Mouse (Mus musculus) activated CD4-positive, CD25-positive, alpha-beta regulatory T cell, adult 4 months (primary cell): ENCODE results near the gene Zfyve16. TPM values are rescaled to one million over a fixed set of nuclear protein-coding genes. Genes with fewer than 3 reads are reported as not detected.

Source experiments
- ATAC-seq: one replicate; pipeline ENCODE4 v1.8.0; 2017
- polyA plus RNA-seq, 2 experiments: library from polyadenylated mRNA; unstranded; fragments of 100-300 nt; shearing (Covaris generic); gene quantifications; one replicate each; pipeline ENCODE4 v1.2.1; 2017

Gene Zfyve16
- polyA plus RNA-seq, 2 experiments from 2014 or later, result 9.7 to 10.1 TPM

DNA sequence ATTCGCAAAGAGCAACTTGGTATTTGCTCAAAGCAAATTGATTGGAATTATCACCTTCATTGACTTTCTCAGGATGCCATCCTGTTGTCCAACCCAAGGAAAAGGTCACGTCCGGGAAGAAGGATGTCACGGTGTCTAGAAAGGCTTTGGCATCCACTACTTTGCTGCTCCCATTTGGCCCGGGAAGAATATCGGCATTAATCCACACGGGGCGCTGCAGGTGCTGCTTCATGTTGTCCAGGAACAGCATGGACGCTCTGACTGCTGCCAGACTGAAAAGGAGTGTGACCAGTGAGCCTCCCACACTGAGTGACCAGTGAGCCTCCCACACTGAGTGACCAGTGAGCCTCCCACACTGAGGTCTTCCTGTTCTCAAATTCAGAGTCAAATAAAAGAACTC, 62.8 kb downstream of the Zfyve16 start:
- ATAC-seq, result no peak

DNA sequence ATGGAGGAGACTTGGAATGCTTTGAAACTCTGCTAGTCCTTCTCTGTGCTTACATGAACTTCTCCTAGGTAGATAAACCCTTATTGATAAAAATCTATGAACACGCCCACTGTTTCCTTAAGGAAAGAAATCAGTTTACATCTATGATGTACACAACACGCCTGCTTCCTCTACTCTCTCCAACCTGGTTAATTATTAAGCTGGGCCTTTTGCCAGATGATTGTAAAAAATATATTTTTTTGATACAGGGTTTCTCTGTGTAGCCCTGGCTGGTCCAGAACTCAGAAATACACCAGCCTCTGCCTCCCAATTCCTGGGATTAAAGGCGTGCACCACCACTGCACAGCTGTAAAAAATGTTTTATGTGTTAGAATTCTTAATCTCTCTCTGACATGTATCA, 66.0 kb downstream of the Zfyve16 start:
- no peak for ATAC-seq

DNA sequence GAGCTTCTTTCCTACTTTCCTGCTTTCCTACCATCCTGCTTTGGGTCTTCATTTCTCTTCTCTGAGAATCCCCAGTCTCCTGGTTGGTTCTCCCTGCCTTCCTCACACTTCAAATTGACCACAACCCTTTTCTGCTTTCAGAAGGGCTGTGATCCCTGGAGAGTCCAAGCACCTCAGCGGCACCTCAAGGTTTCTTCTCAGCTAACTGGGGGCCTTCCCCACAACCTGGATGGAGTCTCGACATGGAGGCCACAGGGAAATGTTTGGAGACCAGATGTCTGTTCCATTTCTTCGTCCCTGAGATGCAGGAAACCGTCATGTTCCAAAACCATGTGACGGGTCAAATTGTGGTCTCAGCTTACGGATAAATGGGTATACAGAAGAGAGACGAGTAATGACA, 83.8 kb downstream of the Zfyve16 start:
- no peak for ATAC-seq

GRCm38 (mm10) chr13:92440286-92440685, 90.4 kb downstream of the Zfyve16 start:
- no peak for ATAC-seq

DNA sequence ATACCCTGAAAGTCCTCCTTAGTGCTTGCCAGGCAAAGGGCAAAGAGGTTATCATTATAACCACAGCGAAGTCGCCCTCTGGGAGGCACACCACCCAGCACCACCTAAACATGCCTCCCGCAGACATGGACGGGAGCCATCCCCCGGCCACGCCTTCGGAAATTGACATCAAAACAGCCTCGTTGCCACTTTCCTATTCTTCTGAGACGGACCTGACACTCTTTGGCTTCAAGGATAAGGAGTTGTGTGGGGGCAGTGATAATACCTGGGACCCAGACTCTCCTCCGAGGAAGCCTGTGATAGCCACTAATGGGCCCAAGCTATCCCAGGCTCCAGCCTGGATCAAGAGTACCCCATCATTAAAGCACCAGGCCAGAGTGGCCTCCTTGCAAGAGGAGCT, 92.0 kb downstream of the Zfyve16 start:
- ATAC-seq, result no peak

Other genes starting within 250 kb of the Zfyve16 start
- 10 to 100 TPM in 1 of 2 experiments, 1 to 10 TPM in 1; 5.0 to 12.5 TPM for gene Gm20379, start 224.9 kb downstream of the Zfyve16 start, polyA plus RNA-seq
- gene Dhfr, start 176.1 kb downstream of the Zfyve16 start, polyA plus RNA-seq, result 1 to 10 TPM; 3.8 to 6.3 TPM
- gene Msh3, start 175.9 kb downstream of the Zfyve16 start, polyA plus RNA-seq, result 10 to 100 TPM; 38.0 to 38.5 TPM
- gene Ankrd34b, start 105.0 kb downstream of the Zfyve16 start, polyA plus RNA-seq, result under 1 TPM in 1 of 2 experiments, not detected in 1; 0.15 TPM
- gene Fam151b, start 46.9 kb downstream of the Zfyve16 start, polyA plus RNA-seq, result not detected
- not detected for gene Spz1, start 45.3 kb upstream of the Zfyve16 start, polyA plus RNA-seq
- 10 to 100 TPM in 1 of 2 experiments, 1 to 10 TPM in 1; 9.2 to 10.6 TPM for gene Serinc5, start 80.2 kb upstream of the Zfyve16 start, polyA plus RNA-seq